Mouse (Mus musculus): ENCODE results near the gene Nup133. TPM values are rescaled to one million over a fixed set of nuclear protein-coding genes. Genes with fewer than 3 reads are reported as not detected.
A peak's percentile ranks its signal among the peaks of the same experiment; 100 is the strongest.

Nup133 gene
- polyA plus RNA-seq, 1 experiment from 2014 or later: 58.3 TPM

DNA sequence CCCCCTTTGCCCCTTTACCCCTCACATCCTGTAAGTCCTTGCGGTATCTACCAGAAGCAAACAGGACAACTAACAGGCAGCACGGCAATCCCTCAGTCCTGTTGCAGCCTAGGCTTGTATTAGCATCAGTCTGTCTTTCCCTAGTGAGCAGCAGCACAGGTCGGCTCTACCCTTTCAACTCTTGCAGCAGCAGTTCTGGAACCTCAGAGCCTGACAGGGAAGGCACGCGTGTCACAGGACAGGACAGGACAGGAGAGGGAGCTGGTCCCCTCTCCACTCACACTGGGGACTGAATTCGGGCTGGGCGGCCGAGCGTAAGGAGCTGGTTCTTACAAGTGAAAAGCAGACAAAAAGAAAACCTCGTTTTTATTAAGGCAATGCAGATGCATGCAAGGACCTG lies 52.3 kb downstream of the Nup133 start:
- H3K9me3 ChIP-seq (ENCODE audit: control insufficient read depth, low read length): no peaks in the 10 kb centered on the region
- no peak overlapping the region for H3K9ac ChIP-seq (ENCODE audit: low read length)
- DNase-seq (ENCODE audit: low spot score) (no peak), ATAC-seq (ENCODE audit: insufficient number of reproducible peaks, low FRiP score, low TSS enrichment, low read depth) (no peak)
- no peak overlapping the region for H3K4me3 ChIP-seq (ENCODE audit: low read depth, low read length)
- H3K4me1 ChIP-seq (ENCODE audit: control insufficient read depth, insufficient read depth, low read length): peaks cover 4% of the 10 kb centered on the region; the same call in 1 of the 2 replicates
- H3K27me3 ChIP-seq (ENCODE audit: control insufficient read depth, insufficient read depth, low read length): peaks cover 39% of the 10 kb centered on the region
- peaks cover 2% of the 10 kb centered on the region; the same call in 1 of the 2 replicates for H3K36me3 ChIP-seq (ENCODE audit: control insufficient read depth, insufficient read depth, low read length)
- no peak overlapping the region for H3K27ac ChIP-seq (replicated peaks; ENCODE audit: low read depth, low read length)
- WGBS: 60% methylated on average over 10 of the region's 10 CpGs
- no peak overlapping the region for H3K4me2 ChIP-seq (ENCODE audit: low read depth, severe bottlenecking)

DNA sequence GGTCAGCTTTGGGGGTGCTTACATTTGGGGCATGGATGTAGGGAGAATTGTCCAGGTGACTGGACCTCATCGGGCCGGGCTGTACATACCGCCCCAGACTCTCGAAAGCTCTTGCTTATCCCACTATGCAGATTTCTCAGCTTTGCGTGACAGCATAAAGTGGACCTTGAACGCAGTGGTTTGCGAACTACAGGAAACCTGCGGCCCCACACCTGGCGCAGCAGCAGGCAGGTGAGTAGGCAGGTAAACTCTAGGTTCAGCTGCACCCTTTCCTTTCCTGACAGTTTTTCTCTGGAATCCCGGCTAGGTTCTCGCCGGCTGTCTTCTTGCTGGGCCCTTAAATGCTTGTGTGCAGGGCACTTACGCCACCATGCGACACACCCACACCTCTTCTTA lies 52.7 kb downstream of the Nup133 start:
- no peak overlapping the region for H3K4me2 ChIP-seq (ENCODE audit: low read depth, severe bottlenecking)
- H3K9me3 ChIP-seq (ENCODE audit: control insufficient read depth, low read length): no peaks in the 10 kb centered on the region
- H3K4me3 ChIP-seq (ENCODE audit: low read depth, low read length): no peak overlapping the region
- DNase-seq (ENCODE audit: low spot score) (no peak), ATAC-seq (ENCODE audit: insufficient number of reproducible peaks, low FRiP score, low TSS enrichment, low read depth) (no peak)
- 59% methylated on average over 14 of the region's 14 CpGs for WGBS
- no peak overlapping the region for H3K27ac ChIP-seq (replicated peaks; ENCODE audit: low read depth, low read length)
- H3K36me3 ChIP-seq (ENCODE audit: control insufficient read depth, insufficient read depth, low read length): peaks cover 2% of the 10 kb centered on the region; the same call in 1 of the 2 replicates
- H3K4me1 ChIP-seq (ENCODE audit: control insufficient read depth, insufficient read depth, low read length): peaks cover 4% of the 10 kb centered on the region; the same call in 1 of the 2 replicates
- peaks cover 43% of the 10 kb centered on the region for H3K27me3 ChIP-seq (ENCODE audit: control insufficient read depth, insufficient read depth, low read length)
- no peak overlapping the region for H3K9ac ChIP-seq (ENCODE audit: low read length)

DNA sequence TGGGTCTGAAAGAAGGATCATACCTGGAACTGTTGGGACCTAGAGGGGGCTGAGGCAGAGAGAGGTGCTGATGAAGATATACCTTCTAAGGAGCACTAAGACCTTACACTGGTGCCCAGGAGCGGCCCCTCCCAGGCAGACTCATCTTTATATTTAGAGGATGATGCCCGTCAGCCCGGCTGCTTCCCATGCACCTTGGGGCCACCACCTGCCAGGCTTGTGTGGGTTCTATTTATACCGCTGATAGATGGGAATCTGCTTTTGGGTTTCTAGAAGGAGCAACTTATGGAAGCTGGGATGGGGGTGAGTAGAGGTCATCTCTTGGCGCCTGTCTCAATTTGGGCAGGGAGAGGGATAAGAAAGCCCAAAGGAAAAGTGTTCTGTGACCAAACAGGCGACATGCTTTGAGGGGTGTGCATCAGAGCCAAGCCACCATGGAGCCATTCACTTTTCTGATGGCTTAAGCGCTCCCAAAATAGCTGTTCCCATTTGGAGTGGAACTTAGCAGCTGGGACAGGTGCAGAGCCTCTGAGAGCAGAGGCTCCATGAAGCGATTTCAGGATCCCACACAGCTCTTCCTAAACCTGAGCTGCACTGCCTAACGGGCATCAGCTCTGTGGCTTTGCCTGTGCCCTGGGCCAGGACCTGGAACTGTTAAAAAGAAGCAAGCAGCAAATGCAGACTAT lies 53.2 kb downstream of the Nup133 start:
- H3K4me1 ChIP-seq (ENCODE audit: control insufficient read depth, insufficient read depth, low read length): peaks cover 4% of the 10 kb centered on the region; the same call in 1 of the 2 replicates
- H3K9me3 ChIP-seq (ENCODE audit: control insufficient read depth, low read length): no peaks in the 10 kb centered on the region
- H3K27me3 ChIP-seq (ENCODE audit: control insufficient read depth, insufficient read depth, low read length): peaks cover 48% of the 10 kb centered on the region
- H3K36me3 ChIP-seq (ENCODE audit: control insufficient read depth, insufficient read depth, low read length): peaks cover 2% of the 10 kb centered on the region; the same call in 1 of the 2 replicates
- H3K4me3 ChIP-seq (ENCODE audit: low read depth, low read length): no peak overlapping the region
- H3K27ac ChIP-seq (replicated peaks; ENCODE audit: low read depth, low read length): no peak overlapping the region
- DNase-seq (ENCODE audit: low spot score) (no peak), ATAC-seq (ENCODE audit: insufficient number of reproducible peaks, low FRiP score, low TSS enrichment, low read depth) (no peak)
- H3K9ac ChIP-seq (ENCODE audit: low read length): no peak overlapping the region
- H3K4me2 ChIP-seq (ENCODE audit: low read depth, severe bottlenecking): no peak overlapping the region
- 68% methylated on average over 9 of the region's 9 CpGs for WGBS

DNA sequence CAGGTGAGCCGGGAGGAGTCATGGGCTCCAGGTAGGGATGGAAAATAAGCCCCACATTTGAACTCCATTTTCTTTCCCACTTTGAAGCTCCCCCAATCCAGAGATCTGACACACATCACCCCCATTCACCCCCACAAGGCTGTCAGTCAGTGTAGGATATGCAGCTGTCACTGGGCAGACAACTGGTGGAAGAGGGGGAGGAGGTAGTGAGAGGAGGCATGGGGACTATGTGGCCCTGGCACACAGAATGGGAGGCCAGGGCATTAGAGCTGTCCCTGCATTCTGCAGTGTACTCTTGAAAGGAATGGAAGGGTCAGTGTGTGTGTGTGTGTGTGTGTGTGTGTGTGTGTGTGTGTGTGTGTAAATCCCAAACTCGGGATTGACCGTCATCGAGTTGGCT lies 53.8 kb downstream of the Nup133 start:
- H3K27ac ChIP-seq (replicated peaks; ENCODE audit: low read depth, low read length): no peak overlapping the region
- no peak overlapping the region for H3K4me2 ChIP-seq (ENCODE audit: low read depth, severe bottlenecking)

DNA sequence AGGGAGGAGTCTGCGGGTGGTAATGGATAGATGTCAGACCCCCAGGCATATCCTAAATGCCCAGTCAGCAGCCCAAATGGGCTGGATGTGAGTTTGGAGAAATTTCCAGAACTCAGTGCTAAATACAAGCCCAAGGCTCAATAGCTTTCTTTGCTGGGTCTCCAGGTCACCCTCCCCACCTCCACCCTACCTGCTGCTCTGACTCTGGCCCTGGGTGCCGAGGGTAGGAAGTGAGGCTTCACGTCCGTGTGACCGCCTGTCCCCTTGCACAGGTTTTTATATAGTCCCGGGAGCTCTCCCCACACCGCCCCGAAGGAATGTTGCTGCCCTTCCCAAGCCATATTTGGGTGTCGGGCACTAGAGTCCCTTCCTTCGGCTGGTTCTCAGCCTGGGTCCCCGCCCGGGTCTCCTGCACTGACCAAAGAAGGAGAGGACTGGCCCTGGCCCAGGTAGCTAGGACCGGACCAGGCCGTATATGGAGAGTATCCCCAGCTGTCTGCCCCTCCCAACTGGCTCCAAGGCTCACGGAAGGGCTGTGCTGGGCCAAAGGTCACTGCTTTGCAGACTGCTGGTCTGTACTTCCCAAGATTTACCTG lies 54.5 kb downstream of the Nup133 start, which contains the start of gene Acta1:
Acta1 (minus strand) TSS at position 250 of the 596 bp plus-strand sequence.
- DNase-seq (ENCODE audit: low spot score) (no peak), ATAC-seq (ENCODE audit: insufficient number of reproducible peaks, low FRiP score, low TSS enrichment, low read depth) (no peak)
- WGBS: 17% methylated on average over 15 of the region's 15 CpGs
- Histone ChIP-seq H3K36me3 (ENCODE audit: control insufficient read depth, insufficient read depth, low read length) (0 out of 2 replicates have a peak, but pooled peaks cover 2% of the 10 kb centered on the region), H3K9ac (ENCODE audit: low read length) (no peak within 1 kb of the TSS), H3K4me3 (ENCODE audit: low read depth, low read length) (no peak within 1 kb of the TSS), H3K4me1 (ENCODE audit: control insufficient read depth, insufficient read depth, low read length) (peaks cover 4% of the 10 kb centered on the region; the same call in 1 of the 2 replicates), H3K27ac (replicated peaks; ENCODE audit: low read depth, low read length) (no peak within 1 kb of the TSS), H3K4me2 (ENCODE audit: low read depth, severe bottlenecking) (no peak within 1 kb of the TSS), H3K9me3 (ENCODE audit: control insufficient read depth, low read length) (no peaks in the 10 kb centered on the region), H3K27me3 (ENCODE audit: control insufficient read depth, insufficient read depth, low read length) (peaks cover 51% of the 10 kb centered on the region)

More for the DNA sequence above, 53.8 kb downstream of the Nup133 start:
- no peak overlapping the region for H3K4me3 ChIP-seq (ENCODE audit: low read depth, low read length)
- H3K27me3 ChIP-seq (ENCODE audit: control insufficient read depth, insufficient read depth, low read length): peaks cover 51% of the 10 kb centered on the region
- no peak overlapping the region for H3K9ac ChIP-seq (ENCODE audit: low read length)
- 82% methylated on average over 4 of the region's 4 CpGs for WGBS
- ATAC-seq (ENCODE audit: insufficient number of reproducible peaks, low FRiP score, low TSS enrichment, low read depth): no peak; the same call in 1 of the 2 replicates
- H3K4me1 ChIP-seq (ENCODE audit: control insufficient read depth, insufficient read depth, low read length): peaks cover 4% of the 10 kb centered on the region; the same call in 1 of the 2 replicates
- no peaks in the 10 kb centered on the region for H3K9me3 ChIP-seq (ENCODE audit: control insufficient read depth, low read length)
- DNase-seq (ENCODE audit: low spot score): no peak
- H3K36me3 ChIP-seq (ENCODE audit: control insufficient read depth, insufficient read depth, low read length): peaks cover 2% of the 10 kb centered on the region; the same call in 1 of the 2 replicates

DNA sequence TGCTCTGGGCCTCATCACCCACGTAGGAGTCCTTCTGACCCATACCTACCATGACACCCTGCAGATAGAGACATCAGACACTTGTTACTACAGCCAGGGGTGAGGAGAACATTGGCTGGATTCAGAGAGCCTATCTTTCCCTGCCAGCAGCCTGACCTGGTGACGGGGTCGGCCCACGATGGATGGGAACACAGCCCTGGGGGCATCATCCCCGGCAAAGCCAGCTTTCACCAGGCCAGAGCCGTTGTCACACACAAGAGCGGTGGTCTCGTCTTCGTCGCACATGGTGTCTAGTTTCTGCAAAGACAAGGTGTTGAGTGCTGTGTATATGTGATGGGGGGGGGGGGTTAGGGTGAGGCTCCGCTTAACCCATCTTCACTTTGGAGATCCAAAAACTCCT lies 55.7 kb downstream of the Nup133 start:
- ATAC-seq (ENCODE audit: insufficient number of reproducible peaks, low FRiP score, low TSS enrichment, low read depth): no peak
- Histone ChIP-seq H3K27me3 (ENCODE audit: control insufficient read depth, insufficient read depth, low read length) (peaks cover 51% of the 10 kb centered on the region), H3K4me1 (ENCODE audit: control insufficient read depth, insufficient read depth, low read length) (peaks cover 4% of the 10 kb centered on the region; the same call in 1 of the 2 replicates), H3K27ac (replicated peaks; ENCODE audit: low read depth, low read length) (no peak overlapping the region), H3K36me3 (ENCODE audit: control insufficient read depth, insufficient read depth, low read length) (no peaks in the 10 kb centered on the region), H3K9ac (ENCODE audit: low read length) (no peak overlapping the region), H3K4me3 (ENCODE audit: low read depth, low read length) (no peak overlapping the region), H3K9me3 (ENCODE audit: control insufficient read depth, low read length) (no peaks in the 10 kb centered on the region), H3K4me2 (ENCODE audit: low read depth, severe bottlenecking) (no peak overlapping the region)
- WGBS: 77% methylated on average over 11 of the region's 11 CpGs
- DNase-seq (ENCODE audit: low spot score): no peak

DNA sequence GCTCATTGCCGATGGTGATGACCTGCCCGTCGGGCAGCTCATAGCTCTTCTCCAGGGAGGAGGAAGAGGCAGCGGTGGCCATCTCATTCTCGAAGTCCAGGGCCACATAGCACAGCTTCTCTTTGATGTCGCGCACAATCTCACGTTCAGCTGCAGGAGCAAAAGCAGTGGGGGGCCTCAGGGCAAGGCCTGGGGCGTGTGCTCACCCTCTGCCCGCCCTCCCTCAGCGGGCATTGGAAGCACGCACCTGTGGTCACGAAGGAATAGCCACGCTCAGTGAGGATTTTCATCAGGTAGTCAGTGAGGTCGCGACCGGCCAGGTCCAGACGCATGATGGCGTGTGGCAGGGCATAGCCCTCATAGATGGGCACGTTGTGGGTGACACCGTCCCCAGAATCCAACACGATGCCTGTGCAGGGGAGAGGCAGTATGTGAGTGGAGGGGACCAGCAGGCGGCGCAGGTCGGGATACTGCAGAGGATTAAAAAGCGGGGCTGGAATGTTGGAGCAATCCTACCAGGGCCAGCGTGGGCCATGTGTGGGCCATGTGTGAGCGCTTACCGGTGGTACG lies 56.4 kb downstream of the Nup133 start:
- Histone ChIP-seq H3K27me3 (ENCODE audit: control insufficient read depth, insufficient read depth, low read length) (peaks cover 51% of the 10 kb centered on the region), H3K4me3 (ENCODE audit: low read depth, low read length) (no peak overlapping the region; the same call in 1 of the 2 replicates), H3K4me1 (ENCODE audit: control insufficient read depth, insufficient read depth, low read length) (peaks cover 4% of the 10 kb centered on the region; the same call in 1 of the 2 replicates), H3K36me3 (ENCODE audit: control insufficient read depth, insufficient read depth, low read length) (no peaks in the 10 kb centered on the region), H3K9ac (ENCODE audit: low read length) (no peak overlapping the region), H3K27ac (replicated peaks; ENCODE audit: low read depth, low read length) (no peak overlapping the region), H3K4me2 (ENCODE audit: low read depth, severe bottlenecking) (no peak overlapping the region), H3K9me3 (ENCODE audit: control insufficient read depth, low read length) (no peaks in the 10 kb centered on the region)
- peak; percentile 48 for DNase-seq (ENCODE audit: low spot score)
- whole genome bisulfite sequencing: 8% methylated on average over 30 of the region's 30 CpGs
- ATAC-seq (ENCODE audit: insufficient number of reproducible peaks, low FRiP score, low TSS enrichment, low read depth): no peak

DNA sequence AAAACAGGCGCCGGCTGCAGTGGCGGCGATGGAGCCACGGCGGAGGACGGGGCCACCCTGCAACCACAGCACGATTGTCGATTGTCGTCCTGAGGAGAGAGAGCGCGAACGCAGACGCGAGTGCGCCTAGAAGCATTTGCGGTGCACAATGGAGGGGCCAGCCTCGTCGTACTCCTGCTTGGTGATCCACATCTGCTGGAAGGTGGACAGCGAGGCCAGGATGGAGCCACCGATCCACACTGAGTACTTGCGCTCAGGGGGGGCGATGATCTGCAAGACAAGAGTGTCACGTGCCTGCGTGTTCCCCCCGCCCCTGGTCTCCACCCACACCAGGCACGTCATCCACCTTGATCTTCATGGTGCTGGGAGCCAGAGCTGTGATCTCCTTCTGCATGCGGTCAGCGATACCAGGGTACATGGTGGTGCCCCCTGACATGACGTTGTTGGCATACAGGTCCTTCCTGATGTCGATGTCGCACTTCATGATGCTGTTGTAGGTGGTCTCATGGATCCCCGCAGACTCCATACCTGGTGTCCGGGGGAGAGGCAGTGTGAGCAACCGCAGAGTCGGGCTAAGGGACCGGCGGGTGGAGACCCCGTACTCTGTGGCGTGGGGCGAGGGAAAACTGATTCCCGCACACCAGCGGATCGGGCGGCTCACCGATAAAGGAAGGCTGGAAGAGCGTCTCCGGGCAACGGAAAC lies 57.0 kb downstream of the Nup133 start:
- WGBS: 2% methylated on average over 46 of the region's 49 CpGs
- H3K4me2 ChIP-seq (ENCODE audit: low read depth, severe bottlenecking): peak overlapping the region; percentile 36
- peaks cover 51% of the 10 kb centered on the region for H3K27me3 ChIP-seq (ENCODE audit: control insufficient read depth, insufficient read depth, low read length)
- ATAC-seq (ENCODE audit: insufficient number of reproducible peaks, low FRiP score, low TSS enrichment, low read depth) (no peak), DNase-seq (ENCODE audit: low spot score) (peak; percentile 32)
- no peaks in the 10 kb centered on the region for H3K9me3 ChIP-seq (ENCODE audit: control insufficient read depth, low read length)
- no peaks in the 10 kb centered on the region for H3K36me3 ChIP-seq (ENCODE audit: control insufficient read depth, insufficient read depth, low read length)
- H3K9ac ChIP-seq (ENCODE audit: low read length): no peak overlapping the region; the same call in 1 of the 2 replicates
- H3K27ac ChIP-seq (replicated peaks; ENCODE audit: low read depth, low read length): no peak overlapping the region
- peak overlapping the region; percentile 15 for H3K4me3 ChIP-seq (ENCODE audit: low read depth, low read length)
- H3K4me1 ChIP-seq (ENCODE audit: control insufficient read depth, insufficient read depth, low read length): peaks cover 4% of the 10 kb centered on the region; the same call in 1 of the 2 replicates
